Mouse (Mus musculus): ENCODE data around the gene Sct. TPM values are rescaled to one million over a fixed set of nuclear protein-coding genes. Genes with fewer than 3 reads are reported as not detected.

Gene Sct
- polyA plus RNA-seq, 2 experiments, result 17.3 to 17.6 TPM

- Histone ChIP-seq H3K4me3 (replicated peaks; ENCODE audit: low read length) (no peak overlapping the region), H3K9ac (ENCODE audit: low read depth, low read length, severe bottlenecking) (no peak overlapping the region), H3K4me2 (replicated peaks; ENCODE audit: low read depth, low read length, severe bottlenecking) (no peak overlapping the region), H3K27me3 (ENCODE audit: control insufficient read depth, insufficient read depth, low read length) (no peaks in the 10 kb centered on the region), H3K9me3 (ENCODE audit: control insufficient read depth, low read length) (no peaks in the 10 kb centered on the region), H3K27ac (replicated peaks; ENCODE audit: low read depth, low read length) (no peak overlapping the region), H3K4me1 (ENCODE audit: control insufficient read depth, insufficient read depth, low read length) (peaks cover 8% of the 10 kb centered on the region; the same call in 1 of the 2 replicates), H3K36me3 (ENCODE audit: control insufficient read depth, insufficient read depth, low read length) (no peaks in the 10 kb centered on the region)
- ATAC-seq (ENCODE audit: low FRiP score, low read depth), result no peak
- TF ChIP-seq POLR2A (IDR thresholded peaks at IDR 0.05; ENCODE audit: borderline replicate concordance, extremely low read depth, insufficient read depth, insufficient read length), result no peak
- no peak for DNase-seq (ENCODE audit: low spot score)
- 87% methylated on average over 3 of the region's 3 CpGs for WGBS
Observed at GRCm38 (mm10) chr7:141270631-141271030, 8.3 kb downstream of the Sct start.

- Histone ChIP-seq H3K9ac (ENCODE audit: low read depth, low read length, severe bottlenecking) (no peak overlapping the region), H3K4me3 (replicated peaks; ENCODE audit: low read length) (no peak overlapping the region), H3K27ac (replicated peaks; ENCODE audit: low read depth, low read length) (no peak overlapping the region), H3K9me3 (ENCODE audit: control insufficient read depth, low read length) (no peaks in the 10 kb centered on the region), H3K4me2 (replicated peaks; ENCODE audit: low read depth, low read length, severe bottlenecking) (no peak overlapping the region), H3K4me1 (ENCODE audit: control insufficient read depth, insufficient read depth, low read length) (peaks cover 8% of the 10 kb centered on the region; the same call in 1 of the 2 replicates), H3K36me3 (ENCODE audit: control insufficient read depth, insufficient read depth, low read length) (peaks cover 3% of the 10 kb centered on the region; the same call in 1 of the 2 replicates), H3K27me3 (ENCODE audit: control insufficient read depth, insufficient read depth, low read length) (no peaks in the 10 kb centered on the region)
- 79% methylated on average over 14 of the region's 14 CpGs for WGBS
- ATAC-seq (ENCODE audit: low FRiP score, low read depth) (no peak), DNase-seq (ENCODE audit: low spot score) (no peak)
- no peak for TF ChIP-seq POLR2A (IDR thresholded peaks at IDR 0.05; ENCODE audit: borderline replicate concordance, extremely low read depth, insufficient read depth, insufficient read length)
Observed at GRCm38 (mm10) chr7:141269273-141269545, 9.7 kb downstream of the Sct start.

- Histone ChIP-seq H3K4me1 (ENCODE audit: control insufficient read depth, insufficient read depth, low read length) (peaks cover 8% of the 10 kb centered on the region; the same call in 1 of the 2 replicates), H3K4me3 (replicated peaks; ENCODE audit: low read length) (no peak overlapping the region), H3K36me3 (ENCODE audit: control insufficient read depth, insufficient read depth, low read length) (peaks cover 8% of the 10 kb centered on the region), H3K9ac (ENCODE audit: low read depth, low read length, severe bottlenecking) (no peak overlapping the region), H3K4me2 (replicated peaks; ENCODE audit: low read depth, low read length, severe bottlenecking) (no peak overlapping the region), H3K9me3 (ENCODE audit: control insufficient read depth, low read length) (no peaks in the 10 kb centered on the region), H3K27ac (replicated peaks; ENCODE audit: low read depth, low read length) (no peak overlapping the region), H3K27me3 (ENCODE audit: control insufficient read depth, insufficient read depth, low read length) (no peaks in the 10 kb centered on the region)
- WGBS, result 80% methylated on average over 24 of the region's 24 CpGs
- DNase-seq (ENCODE audit: low spot score) (no peak), ATAC-seq (ENCODE audit: low FRiP score, low read depth) (no peak)
- no peak for TF ChIP-seq POLR2A (IDR thresholded peaks at IDR 0.05; ENCODE audit: borderline replicate concordance, extremely low read depth, insufficient read depth, insufficient read length)
Observed at GRCm38 (mm10) chr7:141268466-141269272, 10.3 kb downstream of the Sct start.

GRCm38 (mm10) chr7:141265739-141266561 lies 13.0 kb downstream of the Sct start, which contains the start of gene Irf7:
Irf7 (minus strand) TSS chr7:141266481.
- no peak for TF ChIP-seq POLR2A (IDR thresholded peaks at IDR 0.05; ENCODE audit: borderline replicate concordance, extremely low read depth, insufficient read depth, insufficient read length)
- H3K27ac ChIP-seq (replicated peaks; ENCODE audit: low read depth, low read length), result no peak within 1 kb of the TSS

GRCm38 (mm10) chr7:141265411-141265738 lies 13.6 kb downstream of the Sct start:
- 37% methylated on average over 11 of the region's 11 CpGs for WGBS
- peaks cover 8% of the 10 kb centered on the region; the same call in 1 of the 2 replicates for H3K4me1 ChIP-seq (ENCODE audit: control insufficient read depth, insufficient read depth, low read length)
- H3K9me3 ChIP-seq (ENCODE audit: control insufficient read depth, low read length), result no peaks in the 10 kb centered on the region
- peaks cover 41% of the 10 kb centered on the region for H3K36me3 ChIP-seq (ENCODE audit: control insufficient read depth, insufficient read depth, low read length)
- no peaks in the 10 kb centered on the region for H3K27me3 ChIP-seq (ENCODE audit: control insufficient read depth, insufficient read depth, low read length)
- TF ChIP-seq POLR2A (IDR thresholded peaks at IDR 0.05; ENCODE audit: borderline replicate concordance, extremely low read depth, insufficient read depth, insufficient read length), result no peak
- DNase-seq (ENCODE audit: low spot score), result no peak
- H3K4me3 ChIP-seq (replicated peaks; ENCODE audit: low read length), result 0 out of 2 replicates have a peak overlapping the region, but pooled peaks have one; percentile 46
- H3K27ac ChIP-seq (replicated peaks; ENCODE audit: low read depth, low read length), result no peak overlapping the region
- peak overlapping the region; percentile 80; the same call in 1 of the 2 replicates for H3K4me2 ChIP-seq (replicated peaks; ENCODE audit: low read depth, low read length, severe bottlenecking)
- H3K9ac ChIP-seq (ENCODE audit: low read depth, low read length, severe bottlenecking), result no peak overlapping the region
- ATAC-seq (ENCODE audit: low FRiP score, low read depth), result no peak

More at GRCm38 (mm10) chr7:141265739-141266561, 13.0 kb downstream of the Sct start, which contains the start of gene Irf7:
- H3K9ac ChIP-seq (ENCODE audit: low read depth, low read length, severe bottlenecking), result peak within 1 kb of the TSS; percentile 53
- peaks cover 36% of the 10 kb centered on the region for H3K36me3 ChIP-seq (ENCODE audit: control insufficient read depth, insufficient read depth, low read length)
- H3K4me3 ChIP-seq (replicated peaks; ENCODE audit: low read length), result peak within 1 kb of the TSS; percentile 46
- H3K27me3 ChIP-seq (ENCODE audit: control insufficient read depth, insufficient read depth, low read length), result no peaks in the 10 kb centered on the region
- no peaks in the 10 kb centered on the region for H3K9me3 ChIP-seq (ENCODE audit: control insufficient read depth, low read length)
- peak; percentile 58; the same call in 1 of the 2 replicates for ATAC-seq (ENCODE audit: low FRiP score, low read depth)
- peak within 1 kb of the TSS; percentile 80 for H3K4me2 ChIP-seq (replicated peaks; ENCODE audit: low read depth, low read length, severe bottlenecking)
- peak; percentile 46 for DNase-seq (ENCODE audit: low spot score)
- H3K4me1 ChIP-seq (ENCODE audit: control insufficient read depth, insufficient read depth, low read length), result peaks cover 8% of the 10 kb centered on the region; the same call in 1 of the 2 replicates
- WGBS, result 8% methylated on average over 25 of the region's 25 CpGs

All from limb, embryonic 14.5 days (tissue).